Mouse (Mus musculus) midbrain, embryonic 11.5 days (tissue): ENCODE results near the gene Sf3b4. TPM values are rescaled to one million over a fixed set of nuclear protein-coding genes. Genes with fewer than 3 reads are reported as not detected.
"Not testable (repeated sequence)": the region's sequence is repeated elsewhere in the genome, so short reads cannot be mapped to it uniquely, and the experiment has no call there.

Experiments
- ATAC-seq: fragments of 200-750 bp; cut with Nextera tagmentation; 2 replicates; pipeline ENCODE4 v1.8.0; 2017; ENCODE audit warnings: moderate TSS enrichment, moderate library complexity; ENCODE audit not compliant: low FRiP score
- DNase-seq: peaks from one replicate; pipeline ENCODE4 v3.0.0; 2015; ENCODE audit warnings: low spot score; ENCODE audit errors: missing footprints
- H3K27ac ChIP-seq: fragments of 300-500 bp; sonication (generic); 2 replicates; pipeline ENCODE4 v1.5.1; 2014; ENCODE audit warnings: low read depth, low read length
- H3K27me3 ChIP-seq: fragments of 300-500 bp; sonication (generic); 2 replicates; pipeline ENCODE4 v1.6.1; 2014; ENCODE audit warnings: mild to moderate bottlenecking, low read length, moderate library complexity, mixed read lengths; ENCODE audit not compliant: control insufficient read depth, insufficient read depth
- H3K36me3 ChIP-seq: fragments of 300-500 bp; sonication (generic); 2 replicates; pipeline ENCODE4 v1.6.1; 2014; ENCODE audit warnings: mild to moderate bottlenecking, low read length, moderate library complexity, mixed read lengths; ENCODE audit not compliant: control insufficient read depth, insufficient read depth
- H3K4me1 ChIP-seq: fragments of 300-500 bp; sonication (generic); 2 replicates; pipeline ENCODE4 v1.6.1; 2014; ENCODE audit warnings: low read length; ENCODE audit not compliant: control insufficient read depth, insufficient read depth
- H3K4me2 ChIP-seq: fragments of 300-500 bp; sonication (generic); 2 replicates; pipeline ENCODE4 v1.6.1; 2014; ENCODE audit warnings: mild to moderate bottlenecking, moderate library complexity
- H3K4me3 ChIP-seq: fragments of 300-500 bp; sonication (generic); 2 replicates; pipeline ENCODE4 v1.5.1; 2014; ENCODE audit warnings: low read depth, low read length
- H3K9ac ChIP-seq: fragments of 300-500 bp; sonication (generic); 2 replicates; pipeline ENCODE4 v1.6.1; 2014; ENCODE audit warnings: low read length
- H3K9me3 ChIP-seq: fragments of 300-500 bp; sonication (generic); 2 replicates; pipeline ENCODE4 v1.6.1; 2016; ENCODE audit warnings: low read length; ENCODE audit not compliant: control insufficient read depth
- WGBS: fragments of 180-500 bp; shearing (Covaris S2); extraction: QIAGEN DNeasy Blood & Tissue Kit; methylation state at CpG from one replicate; pipeline ENCODE4 v1.1.7; 2014; 5-methylcytosine and 5-hydroxymethylcytosine counted together
- polyA plus RNA-seq: library from polyadenylated mRNA; unstranded; fragments of >200 nt; fragmentation: Nextera tagmentation; extraction: Ambion mirVana; gene quantifications from 2 replicates; pipeline ENCODE4 v1.2.1, GENCODE M21; 2014

The Sf3b4 gene
- polyA plus RNA-seq, 1 experiment from 2014 or later: 216 TPM

DNA sequence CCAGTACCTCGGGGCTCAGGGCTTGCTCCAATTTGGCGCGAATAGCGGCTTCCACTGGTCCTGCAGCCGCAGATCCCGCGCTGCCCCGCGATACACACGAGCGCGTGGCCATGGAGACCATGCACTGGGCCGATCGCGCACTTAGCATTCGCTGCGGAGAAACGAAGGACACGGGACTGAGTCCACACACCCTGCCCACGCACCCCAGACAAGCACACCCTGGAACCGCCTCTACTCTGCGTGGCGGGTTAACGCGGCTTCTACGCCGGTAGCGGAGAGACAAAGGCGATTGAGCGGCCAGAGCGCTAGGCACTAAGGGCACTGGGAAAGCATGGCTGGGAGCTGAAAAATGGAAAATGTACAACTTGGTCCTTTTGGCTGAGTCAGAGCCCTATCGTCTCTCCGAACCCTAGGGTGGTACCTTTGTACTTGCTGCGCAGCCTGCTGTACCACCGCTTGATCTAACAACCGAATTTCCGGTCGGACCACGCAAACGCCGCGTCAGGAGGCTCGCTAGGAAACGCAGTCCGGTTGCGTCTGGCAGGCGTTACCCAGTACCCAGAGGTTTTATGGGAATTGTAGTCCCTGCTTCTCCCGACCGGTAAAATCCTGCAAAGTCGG is 25.1 kb downstream of the Sf3b4 start:
- no peaks in the 10 kb centered on the region for H3K27me3 ChIP-seq
- H3K9ac ChIP-seq: peak overlapping the region; percentile 96
- under 1% methylated on average over 50 of the region's 50 CpGs for WGBS
- no peaks in the 10 kb centered on the region; the same call in 1 of the 2 replicates for H3K36me3 ChIP-seq
- H3K4me1 ChIP-seq: peaks cover 11% of the 10 kb centered on the region
- peak overlapping the region; percentile 88 for H3K27ac ChIP-seq
- DNase-seq (peak; percentile 98), ATAC-seq (peak; percentile 95)
- peak overlapping the region; percentile 96 for H3K4me2 ChIP-seq
- no peaks in the 10 kb centered on the region; the same call in 1 of the 2 replicates for H3K9me3 ChIP-seq
- H3K4me3 ChIP-seq: peak overlapping the region; percentile 62

DNA sequence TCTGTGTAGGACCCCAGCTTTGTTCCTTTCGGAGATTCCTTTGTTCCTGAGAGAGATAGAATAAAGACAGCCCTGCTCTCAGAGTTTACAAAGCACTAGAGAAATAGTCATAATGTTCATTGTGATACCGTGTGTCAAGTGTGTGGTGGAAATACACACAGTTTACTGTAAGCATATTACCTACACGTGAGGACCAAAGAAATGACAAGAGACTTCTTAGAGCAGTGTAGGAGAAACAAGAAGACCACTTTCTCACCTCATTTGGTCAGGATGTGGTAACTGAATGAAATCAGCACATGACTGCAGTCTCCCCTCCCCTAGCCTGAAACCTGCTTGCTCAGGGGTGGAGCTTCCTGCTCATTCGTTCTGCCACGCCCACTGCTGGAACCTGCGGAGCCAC is 26.0 kb downstream of the Sf3b4 start:
- Histone ChIP-seq H3K9me3 (no peaks in the 10 kb centered on the region; the same call in 1 of the 2 replicates), H3K27me3 (no peaks in the 10 kb centered on the region), H3K36me3 (no peaks in the 10 kb centered on the region; the same call in 1 of the 2 replicates), H3K27ac (no peak overlapping the region), H3K4me2 (peak overlapping the region; percentile 96), H3K4me3 (peak overlapping the region; percentile 13; the same call in 1 of the 2 replicates), H3K9ac (peak overlapping the region; percentile 52), H3K4me1 (peaks cover 11% of the 10 kb centered on the region)
- ATAC-seq: peak; percentile 1; the same call in 1 of the 2 replicates
- DNase-seq: peak; percentile 89
- 11% methylated on average over 6 of the region's 6 CpGs for WGBS

DNA sequence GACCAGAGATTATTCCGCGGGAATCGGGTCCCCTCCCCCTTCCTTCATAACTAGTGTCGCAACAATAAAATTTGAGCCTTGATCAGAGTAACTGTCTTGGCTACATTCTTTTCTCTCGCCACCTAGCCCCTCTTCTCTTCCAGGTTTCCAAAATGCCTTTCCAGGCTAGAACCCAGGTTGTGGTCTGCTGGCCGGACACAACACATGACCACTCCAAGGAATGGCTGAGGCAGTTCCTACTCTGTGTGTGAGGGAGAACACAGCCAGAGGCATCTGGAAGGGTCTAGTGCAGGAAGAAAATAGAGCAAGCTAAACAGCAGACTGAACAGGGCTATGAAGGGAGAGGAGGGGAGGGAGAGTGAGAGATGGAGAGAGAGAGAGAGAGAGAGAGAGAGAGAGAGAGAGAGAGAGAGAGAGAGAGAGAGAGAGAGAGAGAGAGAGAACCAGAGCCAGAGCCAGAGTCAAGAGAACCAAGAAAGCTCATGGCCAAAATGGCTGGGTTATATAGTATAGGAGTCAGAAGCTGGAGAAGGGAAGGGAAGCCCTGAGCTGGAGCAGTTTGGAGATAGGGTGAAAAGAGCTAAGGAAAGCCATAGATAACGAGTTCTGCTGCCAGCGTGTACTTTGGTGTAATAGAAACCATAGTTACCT is 26.6 kb downstream of the Sf3b4 start:
- H3K27ac ChIP-seq, H3K4me2 ChIP-seq, H3K36me3 ChIP-seq, DNase-seq, ATAC-seq, H3K9me3 ChIP-seq, H3K27me3 ChIP-seq, H3K4me3 ChIP-seq, H3K9ac ChIP-seq: not testable (repeated sequence)
- 27% methylated on average over 6 of the region's 8 CpGs for WGBS
- H3K4me1 ChIP-seq: peaks cover 11% of the 10 kb centered on the region

DNA sequence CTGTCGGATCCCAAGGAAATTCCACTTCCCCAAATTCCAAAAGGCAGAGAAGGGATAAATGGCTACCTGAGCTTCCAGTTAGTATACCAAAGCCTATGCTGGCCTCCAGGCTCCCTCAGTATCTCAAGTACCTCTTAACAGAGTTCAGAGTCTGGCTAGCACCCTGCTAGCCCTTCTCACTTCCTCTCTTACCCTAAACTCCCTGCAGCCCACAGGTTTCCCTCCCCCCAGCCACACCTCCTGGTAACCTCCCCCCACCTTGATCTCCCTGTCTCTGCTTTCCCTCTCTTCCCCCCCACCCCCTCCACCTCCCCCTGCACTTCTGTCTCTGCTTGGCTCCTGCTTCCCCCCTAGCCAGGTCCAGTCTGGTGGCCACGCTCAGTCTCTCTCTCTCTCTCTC is 27.6 kb downstream of the Sf3b4 start:
- no peak overlapping the region for H3K4me3 ChIP-seq
- no peaks in the 10 kb centered on the region for H3K27me3 ChIP-seq
- no peak overlapping the region for H3K4me2 ChIP-seq
- no peak overlapping the region for H3K9ac ChIP-seq
- 73% methylated on average over 2 of the region's 2 CpGs for WGBS
- no peak for ATAC-seq
- DNase-seq: no peak
- no peak overlapping the region for H3K27ac ChIP-seq
- no peaks in the 10 kb centered on the region; the same call in 1 of the 2 replicates for H3K36me3 ChIP-seq
- peaks cover 11% of the 10 kb centered on the region for H3K4me1 ChIP-seq
- H3K9me3 ChIP-seq: no peaks in the 10 kb centered on the region; the same call in 1 of the 2 replicates

GRCm38 (mm10) chr3:96207819-96208218 is 35.7 kb downstream of the Sf3b4 start:
- H3K27me3 ChIP-seq: no peaks in the 10 kb centered on the region
- no peak overlapping the region for H3K9ac ChIP-seq
- 89% methylated on average over 3 of the region's 3 CpGs for WGBS
- H3K4me3 ChIP-seq: no peak overlapping the region
- no peak overlapping the region for H3K27ac ChIP-seq
- no peaks in the 10 kb centered on the region for H3K36me3 ChIP-seq
- no peaks in the 10 kb centered on the region for H3K9me3 ChIP-seq
- DNase-seq (no peak), ATAC-seq (no peak)
- no peak overlapping the region for H3K4me2 ChIP-seq
- H3K4me1 ChIP-seq: no peaks in the 10 kb centered on the region

GRCm38 (mm10) chr3:96209242-96209641 is 37.1 kb downstream of the Sf3b4 start:
- H3K27ac ChIP-seq: no peak overlapping the region
- no peaks in the 10 kb centered on the region for H3K4me1 ChIP-seq
- no peaks in the 10 kb centered on the region for H3K36me3 ChIP-seq
- 18% methylated on average over 15 of the region's 15 CpGs for WGBS
- ATAC-seq: no peak
- no peak overlapping the region for H3K4me2 ChIP-seq
- H3K27me3 ChIP-seq: no peaks in the 10 kb centered on the region
- H3K9me3 ChIP-seq: no peaks in the 10 kb centered on the region
- H3K9ac ChIP-seq: no peak overlapping the region
- DNase-seq: no peak
- H3K4me3 ChIP-seq: no peak overlapping the region

DNA sequence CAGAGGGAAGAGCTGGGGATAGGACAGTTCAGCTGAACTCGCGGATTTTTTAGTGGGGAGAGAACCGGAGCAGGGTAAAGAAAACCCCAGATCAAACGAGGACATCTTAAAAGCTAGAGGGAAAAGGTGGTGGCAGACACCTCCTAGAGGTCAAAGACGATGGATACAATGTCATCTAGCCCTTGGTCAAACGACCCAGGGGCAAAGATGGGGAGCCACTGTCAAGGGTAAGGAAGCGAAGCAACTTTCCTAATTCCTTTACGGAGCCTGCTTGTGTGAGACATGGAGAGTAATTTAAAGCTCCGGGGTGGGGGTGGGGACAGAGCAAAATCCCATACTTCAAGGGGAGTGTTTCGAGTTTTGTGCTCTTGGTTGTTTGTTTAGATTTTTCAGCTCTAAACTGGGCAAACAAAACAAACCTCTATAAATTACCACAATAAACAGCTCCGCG is 47.1 kb downstream of the Sf3b4 start:
- DNase-seq (peak; percentile 95), ATAC-seq (peak; percentile 26; the same call in 1 of the 2 replicates)
- Histone ChIP-seq H3K9me3 (no peaks in the 10 kb centered on the region), H3K4me2 (peak overlapping the region; percentile 85), H3K4me3 (peak overlapping the region; percentile 60), H3K9ac (peak overlapping the region; percentile 94), H3K27ac (peak overlapping the region; percentile 96), H3K4me1 (peaks cover 19% of the 10 kb centered on the region), H3K27me3 (no peaks in the 10 kb centered on the region), H3K36me3 (no peaks in the 10 kb centered on the region)
- WGBS: under 1% methylated on average over 12 of the region's 12 CpGs

DNA sequence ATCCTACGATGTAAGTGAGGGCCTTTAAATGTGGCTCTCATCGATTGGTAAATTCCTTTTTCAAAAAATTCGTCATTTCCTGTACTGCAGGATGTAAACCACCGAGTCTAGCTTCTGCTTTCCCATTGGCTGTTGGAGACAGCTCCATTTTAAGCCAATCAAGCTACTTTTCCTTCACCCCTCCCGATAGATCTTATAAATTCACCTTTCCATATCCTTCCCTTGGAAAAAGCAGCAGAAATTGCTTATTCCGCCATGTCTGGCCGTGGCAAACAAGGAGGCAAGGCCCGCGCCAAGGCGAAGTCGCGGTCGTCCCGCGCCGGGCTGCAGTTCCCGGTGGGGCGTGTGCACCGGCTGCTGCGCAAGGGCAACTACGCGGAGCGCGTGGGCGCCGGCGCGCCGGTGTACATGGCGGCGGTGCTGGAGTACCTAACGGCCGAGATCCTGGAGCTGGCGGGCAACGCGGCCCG is 47.6 kb downstream of the Sf3b4 start, which contains the start of the genes Bola1 and Hist2h2ab:
Gene Bola1, minus strand, starts transcription at position 49 of the 470 bp plus-strand sequence.
Gene Hist2h2ab, plus strand, starts transcription at position 205 of the 470 bp plus-strand sequence.
- peak; percentile 89 for ATAC-seq
- no peaks in the 10 kb centered on the region for H3K27me3 ChIP-seq
- DNase-seq: peak; percentile 98
- peaks cover 19% of the 10 kb centered on the region for H3K4me1 ChIP-seq
- H3K36me3 ChIP-seq: no peaks in the 10 kb centered on the region
- H3K9me3 ChIP-seq: no peaks in the 10 kb centered on the region
- WGBS: 0% methylated on average over 37 of the region's 37 CpGs
- peak within 1 kb of the TSS; percentile 94 for H3K9ac ChIP-seq
- H3K4me2 ChIP-seq: peak within 1 kb of the TSS; percentile 85
- H3K4me3 ChIP-seq: peak within 1 kb of the TSS; percentile 60
- H3K27ac ChIP-seq: peak within 1 kb of the TSS; percentile 96
